Mouse (Mus musculus): ENCODE results near the gene Ebf3. TPM values are rescaled to one million over a fixed set of nuclear protein-coding genes. Genes with fewer than 3 reads are reported as not detected.

The Ebf3 gene
- polyA plus RNA-seq, 1 experiment = not detected

GRCm38 (mm10) chr7:137321961-137322784 lies 7.9 kb upstream of the Ebf3 start:
- Histone ChIP-seq H3K4me1 (ENCODE audit: control insufficient read depth, insufficient read depth, low read length) (no peaks in the 10 kb centered on the region), H3K4me3 (ENCODE audit: low read depth, low read length) (peak overlapping the region; percentile 24), H3K27ac (ENCODE audit: insufficient read depth, low read length) (no peak overlapping the region), H3K36me3 (ENCODE audit: control insufficient read depth, insufficient read depth, low read length, poor library complexity, severe bottlenecking) (no peaks in the 10 kb centered on the region), H3K9ac (ENCODE audit: low read depth, poor library complexity, severe bottlenecking) (peak overlapping the region; percentile 54), H3K27me3 (ENCODE audit: control insufficient read depth, insufficient read depth, low read length, poor library complexity, severe bottlenecking) (peaks cover 38% of the 10 kb centered on the region), H3K9me3 (replicated peaks; ENCODE audit: control insufficient read depth, insufficient read depth, low read length, poor library complexity, severe bottlenecking) (no peaks in the 10 kb centered on the region)
- no peak for TF ChIP-seq POLR2A (IDR thresholded peaks at IDR 0.05; ENCODE audit: insufficient read depth, low read length)
- no peak for TF ChIP-seq EP300 (IDR thresholded peaks at IDR 0.05; ENCODE audit: insufficient read depth, low read depth, low read length)

- no peaks in the 10 kb centered on the region for H3K36me3 ChIP-seq (ENCODE audit: control insufficient read depth, insufficient read depth, low read length, poor library complexity, severe bottlenecking)
- peaks cover 40% of the 10 kb centered on the region for H3K27me3 ChIP-seq (ENCODE audit: control insufficient read depth, insufficient read depth, low read length, poor library complexity, severe bottlenecking)
- H3K9me3 ChIP-seq (replicated peaks; ENCODE audit: control insufficient read depth, insufficient read depth, low read length, poor library complexity, severe bottlenecking) = no peaks in the 10 kb centered on the region
- H3K9ac ChIP-seq (ENCODE audit: low read depth, poor library complexity, severe bottlenecking) = no peak overlapping the region
- no peaks in the 10 kb centered on the region for H3K4me1 ChIP-seq (ENCODE audit: control insufficient read depth, insufficient read depth, low read length)
- H3K4me3 ChIP-seq (ENCODE audit: low read depth, low read length) = peak overlapping the region; percentile 46
- TF ChIP-seq CTCF (IDR thresholded peaks at IDR 0.05; ENCODE audit: low read depth, low read length) (peak; percentile 58), EP300 (IDR thresholded peaks at IDR 0.05; ENCODE audit: insufficient read depth, low read depth, low read length) (no peak), POLR2A (IDR thresholded peaks at IDR 0.05; ENCODE audit: insufficient read depth, low read length) (no peak)
- no peak overlapping the region for H3K27ac ChIP-seq (ENCODE audit: insufficient read depth, low read length)
Observed at GRCm38 (mm10) chr7:137321141-137321813, 7.0 kb upstream of the Ebf3 start.

DNA sequence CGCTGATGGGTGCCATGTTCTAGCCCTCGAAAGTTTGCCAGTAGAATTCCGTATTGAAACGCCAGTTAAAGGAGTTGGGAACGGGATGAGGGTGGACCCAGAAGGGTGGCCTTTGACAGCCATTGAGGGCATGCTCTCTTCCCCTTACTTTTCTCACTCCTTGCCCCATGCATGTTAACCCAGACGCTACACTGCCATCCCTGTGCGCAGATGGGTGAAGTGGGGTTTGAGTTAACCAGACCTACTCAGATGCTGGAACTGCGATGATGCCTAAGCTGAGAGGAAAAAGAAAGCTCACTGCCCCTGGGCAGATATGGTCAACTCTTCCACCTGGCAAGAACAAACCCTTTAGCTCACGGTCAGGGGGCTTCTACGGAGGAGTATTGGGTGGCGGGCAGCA lies 6.1 kb upstream of the Ebf3 start:
- no peak for TF ChIP-seq CTCF (IDR thresholded peaks at IDR 0.05; ENCODE audit: low read depth, low read length)
- no peak for TF ChIP-seq POLR2A (IDR thresholded peaks at IDR 0.05; ENCODE audit: insufficient read depth, low read length)
- TF ChIP-seq EP300 (IDR thresholded peaks at IDR 0.05; ENCODE audit: insufficient read depth, low read depth, low read length) = no peak
- Histone ChIP-seq H3K9ac (ENCODE audit: low read depth, poor library complexity, severe bottlenecking) (no peak overlapping the region), H3K4me1 (ENCODE audit: control insufficient read depth, insufficient read depth, low read length) (no peaks in the 10 kb centered on the region)

GRCm38 (mm10) chr7:137318924-137319885 lies 5.0 kb upstream of the Ebf3 start:
- Histone ChIP-seq H3K4me3 (ENCODE audit: low read depth, low read length) (0 out of 2 replicates have a peak overlapping the region, but pooled peaks have one; percentile 2), H3K36me3 (ENCODE audit: control insufficient read depth, insufficient read depth, low read length, poor library complexity, severe bottlenecking) (no peaks in the 10 kb centered on the region), H3K9me3 (replicated peaks; ENCODE audit: control insufficient read depth, insufficient read depth, low read length, poor library complexity, severe bottlenecking) (no peaks in the 10 kb centered on the region), H3K9ac (ENCODE audit: low read depth, poor library complexity, severe bottlenecking) (no peak overlapping the region), H3K4me1 (ENCODE audit: control insufficient read depth, insufficient read depth, low read length) (no peaks in the 10 kb centered on the region), H3K27ac (ENCODE audit: insufficient read depth, low read length) (no peak overlapping the region), H3K27me3 (ENCODE audit: control insufficient read depth, insufficient read depth, low read length, poor library complexity, severe bottlenecking) (peaks cover 51% of the 10 kb centered on the region)
- TF ChIP-seq CTCF (IDR thresholded peaks at IDR 0.05; ENCODE audit: low read depth, low read length) (peak; percentile 34), POLR2A (IDR thresholded peaks at IDR 0.05; ENCODE audit: insufficient read depth, low read length) (no peak)

More for the DNA sequence above, 6.1 kb upstream of the Ebf3 start:
- Histone ChIP-seq H3K9me3 (replicated peaks; ENCODE audit: control insufficient read depth, insufficient read depth, low read length, poor library complexity, severe bottlenecking) (no peaks in the 10 kb centered on the region), H3K36me3 (ENCODE audit: control insufficient read depth, insufficient read depth, low read length, poor library complexity, severe bottlenecking) (no peaks in the 10 kb centered on the region), H3K27ac (ENCODE audit: insufficient read depth, low read length) (no peak overlapping the region), H3K4me3 (ENCODE audit: low read depth, low read length) (no peak overlapping the region), H3K27me3 (ENCODE audit: control insufficient read depth, insufficient read depth, low read length, poor library complexity, severe bottlenecking) (peaks cover 47% of the 10 kb centered on the region)

GRCm38 (mm10) chr7:137318383-137318775 lies 4.1 kb upstream of the Ebf3 start:
- no peaks in the 10 kb centered on the region for H3K9me3 ChIP-seq (replicated peaks; ENCODE audit: control insufficient read depth, insufficient read depth, low read length, poor library complexity, severe bottlenecking)
- H3K36me3 ChIP-seq (ENCODE audit: control insufficient read depth, insufficient read depth, low read length, poor library complexity, severe bottlenecking) = no peaks in the 10 kb centered on the region
- H3K27me3 ChIP-seq (ENCODE audit: control insufficient read depth, insufficient read depth, low read length, poor library complexity, severe bottlenecking) = peaks cover 57% of the 10 kb centered on the region
- no peak overlapping the region for H3K9ac ChIP-seq (ENCODE audit: low read depth, poor library complexity, severe bottlenecking)
- no peak overlapping the region for H3K4me3 ChIP-seq (ENCODE audit: low read depth, low read length)
- no peaks in the 10 kb centered on the region for H3K4me1 ChIP-seq (ENCODE audit: control insufficient read depth, insufficient read depth, low read length)
- TF ChIP-seq POLR2A (IDR thresholded peaks at IDR 0.05; ENCODE audit: insufficient read depth, low read length) = no peak
- TF ChIP-seq EP300 (IDR thresholded peaks at IDR 0.05; ENCODE audit: insufficient read depth, low read depth, low read length) = no peak
- TF ChIP-seq CTCF (IDR thresholded peaks at IDR 0.05; ENCODE audit: low read depth, low read length) = no peak
- no peak overlapping the region for H3K27ac ChIP-seq (ENCODE audit: insufficient read depth, low read length)

Data from ES-Bruce4 (cell line).